Comparison of ENCODE assay signal across 14 mouse cellular contexts in genomic region chr3:116368868-116369437, GRCm38 (mm10). TPM values are rescaled to one million over a fixed set of nuclear protein-coding genes. Genes with fewer than 3 reads are reported as not detected.
DNase-seq lines count a peak whose midpoint lies in the region; ATAC-seq and TF ChIP-seq lines count a peak whose summit lies in the region.
"Had no signal": no experiment of that assay in that cellular context is flagged by ENCODE, and none has a peak within 500 bp of the region (broad histone marks: within the 10 kb centered on the region; RNA-seq: fewer than 3 reads in every experiment).

No protein-coding gene starts in this region.

- no peaks in the 10 kb centered on the region for H3K9me3 ChIP-seq in forebrain, embryonic 15.5 days
- H3K9me3 ChIP-seq: lung, embryonic 15.5 days had no signal

- H3K36me3 ChIP-seq in forebrain, embryonic 15.5 days, result no peaks in the 10 kb centered on the region
- H3K36me3 ChIP-seq: lung, embryonic 15.5 days had no signal

- no peak overlapping the region for H3K9ac ChIP-seq in forebrain, embryonic 15.5 days (replicated peaks)
- H3K9ac ChIP-seq: hindbrain, embryonic 14.5 days; lung, embryonic 15.5 days had no signal

- no peaks in the 10 kb centered on the region for H3K27me3 ChIP-seq in forebrain, embryonic 15.5 days
- H3K27me3 ChIP-seq: lung, embryonic 15.5 days had no signal

- TF ChIP-seq CTCF in lung, adult 2 months (IDR thresholded peaks at IDR 0.05; ENCODE audit: insufficient read depth, low read length), result no peak

- ATAC-seq in forebrain, embryonic 15.5 days (replicated peaks), result 0 out of 2 replicates have a peak, but pooled peaks have one; percentile 35

- no peak overlapping the region for H3K27ac ChIP-seq in forebrain, embryonic 15.5 days (replicated peaks)
- H3K27ac ChIP-seq: hindbrain, embryonic 14.5 days; left cerebral cortex, adult 2 months; lung, embryonic 15.5 days had no signal

- H3K4me1 ChIP-seq in lung, adult 2 months (ENCODE audit: control insufficient read depth, insufficient read depth, low read length), result no peaks in the 10 kb centered on the region
- peaks cover 12% of the 10 kb centered on the region for H3K4me1 ChIP-seq in forebrain, embryonic 15.5 days
- H3K4me1 ChIP-seq: lung, embryonic 15.5 days had no signal

- no peak overlapping the region for H3K4me3 ChIP-seq in lung, adult 2 months (replicated peaks; ENCODE audit: extremely low read depth, low read depth, low read length)
- H3K4me3 ChIP-seq in forebrain, embryonic 15.5 days, result no peak overlapping the region
- H3K4me3 ChIP-seq: left cerebral cortex, adult 2 months; lung, embryonic 15.5 days had no signal

- H3K4me2 ChIP-seq in forebrain, embryonic 15.5 days (replicated peaks), result no peak overlapping the region
- H3K4me2 ChIP-seq: hindbrain, embryonic 14.5 days; lung, embryonic 15.5 days had no signal

- TF ChIP-seq POLR2A in lung, adult 2 months (IDR thresholded peaks at IDR 0.05; ENCODE audit: borderline replicate concordance, extremely low read depth, low read depth, low read length), result no peak

- DNase-seq in gastrocnemius, adult 8-10 months (ENCODE audit: low spot score in 2 of 2), result peak; percentile 17 to 26
- no peak for DNase-seq in gastrocnemius, postnatal 10 days
- DNase-seq in lung, adult 2 months, result peak; percentile 1
- no peak for DNase-seq in lung, postnatal 36 days
- peak; percentile 22 for DNase-seq in retina, postnatal 1 day
- DNase-seq in right cerebral cortex, adult 18-20 months, result no peak
- DNase-seq in layer of hippocampus, adult 18-20 months (ENCODE audit: low spot score in 2 of 2), result no peak
- DNase-seq: adrenal gland, postnatal 36 days; heart, adult 18-20 months; thymus, postnatal 25 days had no signal

- 58% methylated on average over 4 of the region's 4 CpGs for WGBS in lung, adult 2 months
- 18% methylated on average over 4 of the region's 4 CpGs for WGBS in forebrain, embryonic 15.5 days

RNA-seq across cellular contexts. Expression of gene Cdc14a, which starts 54.9 kb away (rescaled TPM):
- total RNA-seq in gastrocnemius, adult 8-10 months (2022), result 10 to 100 TPM; 14.2 to 23.0 (median 17.6) TPM
- 10 to 100 TPM; 19.1 to 22.1 TPM for total RNA-seq in gastrocnemius, postnatal 10 days (2021)
- polyA plus RNA-seq in lung, adult 2 months (2012; rRNA removed), result 7.2 and 8.5 TPM in 2 replicates
- polyA plus RNA-seq in forebrain, embryonic 15.5 days (2015; fragmentation: Nextera tagmentation; extraction: Ambion mirVana), result 8.5 TPM in 2 replicates
- 1 to 10 TPM; 3.2 to 5.2 TPM for total RNA-seq in layer of hippocampus, adult 18-20 months (2021)

Comparison
In these comparisons a context has a peak if more than half of its experiments do, and no peak if none do; other contexts are left out.
1. DNase-seq: peak in gastrocnemius, adult 8-10 months (2 of 2), lung, adult 2 months (single experiment) and retina, postnatal 1 day (single experiment); none in gastrocnemius, postnatal 10 days (single experiment), lung, postnatal 36 days (single experiment), right cerebral cortex, adult 18-20 months (single experiment) and layer of hippocampus, adult 18-20 months (0 of 2).